In genomic region chr12:85374561-85375272, GRCm38 (mm10) we compare ENCODE assay signal across 8 mouse cellular contexts. TPM values are rescaled to one million over a fixed set of nuclear protein-coding genes. Genes with fewer than 3 reads are reported as not detected.
DNase-seq lines count a peak whose midpoint lies in the region; ATAC-seq and TF ChIP-seq lines count a peak whose summit lies in the region.

Gene Tmed10, minus strand, starts transcription at chr12:85374847.

- H3K4me1 ChIP-seq in hindbrain, postnatal 0 days (ENCODE audit: insufficient read depth, low read length) = peaks cover 14% of the 10 kb centered on the region

- H3K36me3 ChIP-seq in hindbrain, postnatal 0 days (ENCODE audit: insufficient read depth, low read length) = no peaks in the 10 kb centered on the region

- peak within 1 kb of the TSS; percentile 98 for H3K27ac ChIP-seq in gastrocnemius, adult 2 months
- peak within 1 kb of the TSS; percentile 94 for H3K27ac ChIP-seq in hindbrain, postnatal 0 days
- peak within 1 kb of the TSS; percentile 96 for H3K27ac ChIP-seq in left cerebral cortex, adult 2 months

- H3K9me3 ChIP-seq in hindbrain, postnatal 0 days (ENCODE audit: low read length) = no peaks in the 10 kb centered on the region

- peak; percentile 84 for ATAC-seq in common myeloid progenitor, adult 5-6 weeks (replicated peaks; ENCODE audit: low read depth, poor library complexity, severe bottlenecking)
- ATAC-seq in hindbrain, postnatal 0 days = peak; percentile 97
- peak; percentile 73 for ATAC-seq in megakaryocyte, adult 5-6 weeks (ENCODE audit: poor library complexity, severe bottlenecking)

- H3K4me3 ChIP-seq in gastrocnemius, adult 2 months = peak within 1 kb of the TSS; percentile 83
- H3K4me3 ChIP-seq in hindbrain, postnatal 0 days (ENCODE audit: low read length) = peak within 1 kb of the TSS; percentile 81
- peak within 1 kb of the TSS; percentile 82 for H3K4me3 ChIP-seq in left cerebral cortex, adult 2 months

- DNase-seq in ZHBTc4 (ENCODE audit: low read depth, low spot score) = peak; percentile 96
- peak; percentile 93 for DNase-seq in gastrocnemius, adult 2 months
- DNase-seq in hindbrain, postnatal 0 days (ENCODE audit: low spot score) = peak; percentile 96
- peak; percentile 85 to 90 for DNase-seq in left cerebral cortex, adult 2 months (ENCODE audit: extremely low spot score in 1 of 2, low spot score in 2 of 2)
- peak; percentile 92 to 93 for DNase-seq in right cerebral cortex, adult 2 months (ENCODE audit: low spot score in 2 of 2)
- peak; percentile 90 for DNase-seq in urinary bladder, postnatal 14 days (ENCODE audit: low spot score)

- peak; percentile 2; the same call in 1 of the 2 replicates for TF ChIP-seq CTCF in gastrocnemius, adult 2 months (IDR thresholded peaks at IDR 0.05)
- TF ChIP-seq CTCF in hindbrain, postnatal 0 days (IDR thresholded peaks at IDR 0.05; ENCODE audit: low read depth) = no peak
- no peak; the same call in 1 of the 2 replicates for TF ChIP-seq CTCF in left cerebral cortex, adult 2 months (IDR thresholded peaks at IDR 0.05)

- no peaks in the 10 kb centered on the region for H3K27me3 ChIP-seq in hindbrain, postnatal 0 days (ENCODE audit: insufficient read depth, low read length)

- peak within 1 kb of the TSS; percentile 89 for H3K9ac ChIP-seq in hindbrain, postnatal 0 days (replicated peaks; ENCODE audit: low read length)

- under 1% methylated on average over 37 of the region's 37 CpGs for WGBS in hindbrain, postnatal 0 days

- intact Hi-C loops in gastrocnemius, adult 2 months (cut with DNase I) = loop anchor here (5.0 kb wide), 2 partner anchors 58 to 103 kb away; no protein-coding TSS in a partner anchor
- intact Hi-C loops in left cerebral cortex, adult 2 months (cut with DNase I) = loop anchor here (2.0 to 5.0 kb wide), 4 partner anchors 24 to 112 kb away; partner anchors contain the start of gene Fos

- H3K4me2 ChIP-seq in hindbrain, postnatal 0 days (ENCODE audit: low read depth, low read length) = peak within 1 kb of the TSS; percentile 84

RNA-seq across cellular contexts. Expression of gene Tmed10, which starts in this region (rescaled TPM):
- 111 and 156 TPM in 2 replicates for total RNA-seq in common myeloid progenitor, adult 5-6 weeks (2017)
- total RNA-seq in gastrocnemius, adult 2 months (2021) = 100 to 1,000 TPM; 112 to 123 TPM
- total RNA-seq in hindbrain, postnatal 0 days (2014; rRNA removed) = 55.0 and 59.3 TPM in 2 replicates
- polyA plus RNA-seq in hindbrain, postnatal 0 days (2015; fragmentation: Nextera tagmentation; extraction: Ambion mirVana) = 222 and 224 TPM in 2 replicates
- total RNA-seq in left cerebral cortex, adult 2 months (2021) = 100 to 1,000 TPM; 164 to 165 TPM
- 297 and 300 TPM in 2 replicates for total RNA-seq in megakaryocyte, adult 5-6 weeks (2015)
- total RNA-seq in megakaryocyte, adult 5-6 weeks (2017) = 128 and 157 TPM in 2 replicates

Comparison
In these comparisons a context has a peak if more than half of its experiments do, and no peak if none do; other contexts are left out.
1. Peak in every context shown above with its lines: DNase-seq, ATAC-seq, H3K4me3 ChIP-seq and H3K27ac ChIP-seq.